Mouse (Mus musculus): ENCODE results near the gene Adamts20.
"Not testable (repeated sequence)": the region's sequence is repeated elsewhere in the genome, so short reads cannot be mapped to it uniquely, and the experiment has no call there.

Gene Adamts20

DNA sequence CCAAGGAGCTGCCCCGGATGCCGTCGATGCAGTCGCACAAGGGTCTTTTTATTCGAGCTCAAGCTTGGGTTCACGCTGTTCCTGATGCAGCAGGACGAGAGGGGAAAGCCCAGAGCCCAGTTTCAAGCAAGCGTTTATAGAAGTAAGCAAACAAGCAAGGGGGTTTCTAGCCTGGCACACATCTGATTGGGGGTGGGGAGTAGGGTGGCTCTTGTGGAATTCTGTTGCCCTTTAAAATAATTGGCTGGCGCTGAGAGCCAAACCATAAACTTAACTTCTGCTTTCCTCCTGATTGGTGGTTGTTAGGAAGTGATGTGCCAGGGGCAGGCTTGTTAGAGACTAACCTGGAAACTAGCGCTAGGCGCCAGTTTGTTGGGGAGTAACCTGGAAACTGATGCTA lies at the start of gene Adamts20:
Gene Adamts20, minus strand, starts transcription at position 101 of the 400 bp plus-strand sequence.
- DNase-seq (ENCODE audit: low read depth, low spot score) = no peak

GRCm38 (mm10) chr15:94503451-94504215 lies 38.4 kb upstream of the Adamts20 start:
- peak; percentile 66 for DNase-seq (ENCODE audit: low read depth, low spot score)

DNA sequence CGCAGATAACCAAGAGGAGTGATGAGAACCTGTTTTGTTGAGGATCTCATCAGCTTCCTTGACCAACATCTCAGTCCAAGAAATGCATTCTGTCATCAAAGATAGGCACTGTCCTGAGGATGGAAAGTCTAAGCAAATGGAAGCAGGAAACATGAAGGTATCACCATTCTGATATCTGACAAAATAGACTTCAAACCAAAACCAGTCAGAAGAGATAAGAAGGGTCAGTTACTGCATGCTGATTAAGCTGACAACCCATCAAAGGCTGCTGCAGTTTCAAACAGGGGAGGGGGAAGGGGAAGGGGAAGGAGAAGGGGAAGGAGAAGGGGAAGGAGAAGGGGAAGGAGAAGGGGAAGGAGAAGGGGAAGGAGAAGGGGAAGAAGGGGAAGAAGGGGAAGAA lies 34.0 kb upstream of the Adamts20 start:
- no peak for DNase-seq (ENCODE audit: low read depth, low spot score)

DNA sequence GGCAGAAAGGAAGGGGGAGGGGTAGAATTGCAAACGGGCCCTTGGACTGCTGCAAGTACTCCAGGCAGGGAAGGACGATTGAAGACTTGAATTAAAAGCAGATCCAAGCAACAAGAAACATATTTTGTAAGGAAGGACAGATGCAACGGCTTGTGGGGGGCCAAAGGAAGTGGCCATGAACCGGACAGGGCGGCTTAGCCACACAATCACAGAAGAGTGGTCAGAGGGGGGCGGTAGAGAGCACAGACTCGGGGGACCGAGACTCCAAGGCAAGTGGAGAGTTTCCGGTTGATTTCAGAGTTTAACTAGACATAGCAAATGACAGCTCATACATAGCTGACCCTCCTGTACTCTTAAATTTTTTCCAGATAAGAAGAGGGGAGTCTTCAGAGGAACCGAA lies 30.7 kb upstream of the Adamts20 start:
- DNase-seq (ENCODE audit: low read depth, low spot score) = no peak

- DNase-seq (ENCODE audit: low read depth, low spot score) = peak; percentile 15
Measured at GRCm38 (mm10) chr15:94494445-94494844, 29.2 kb upstream of the Adamts20 start.

DNA sequence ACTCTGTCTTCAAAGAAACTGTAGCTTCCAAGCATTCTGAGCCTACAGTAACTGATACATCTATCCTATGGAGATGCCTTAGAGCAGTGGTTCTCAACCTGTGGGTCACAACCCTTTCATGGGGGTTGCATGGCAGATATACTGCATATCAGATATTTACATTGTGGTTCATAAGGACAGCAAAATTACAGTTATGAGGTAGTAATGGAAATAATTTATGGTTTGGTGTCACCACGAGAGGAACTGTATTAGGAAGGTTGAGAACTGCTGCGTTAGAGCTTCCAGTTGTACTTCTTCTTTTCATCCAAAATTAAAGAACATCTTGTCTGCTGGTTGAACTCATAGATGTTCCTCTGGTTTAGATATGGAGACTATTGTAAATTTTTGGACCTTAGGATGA lies 24.2 kb upstream of the Adamts20 start:
- no peak for DNase-seq (ENCODE audit: low read depth, low spot score)

- DNase-seq (ENCODE audit: low read depth, low spot score) = not testable (repeated sequence)
Measured at GRCm38 (mm10) chr15:94488028-94488427, 22.8 kb upstream of the Adamts20 start.

DNA sequence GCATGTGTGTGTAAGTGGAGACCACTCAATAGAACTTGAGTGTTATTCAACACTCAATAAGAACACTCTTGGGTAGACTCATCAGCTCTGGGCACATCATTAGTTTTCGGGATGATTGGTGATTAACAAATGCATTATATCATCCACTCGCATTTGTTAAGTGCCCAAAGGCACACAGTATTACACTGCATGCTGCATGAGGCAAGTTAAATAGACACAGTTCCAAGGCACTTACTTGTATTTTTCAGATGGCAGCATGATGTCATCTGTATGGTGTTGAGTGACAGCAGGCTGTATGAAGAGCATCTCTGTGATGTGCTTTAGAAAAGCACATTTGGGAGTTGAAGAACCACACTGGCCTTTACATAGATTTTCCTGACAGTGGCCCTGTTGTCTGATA lies 17.3 kb upstream of the Adamts20 start:
- no peak for DNase-seq (ENCODE audit: low read depth, low spot score)

DNA sequence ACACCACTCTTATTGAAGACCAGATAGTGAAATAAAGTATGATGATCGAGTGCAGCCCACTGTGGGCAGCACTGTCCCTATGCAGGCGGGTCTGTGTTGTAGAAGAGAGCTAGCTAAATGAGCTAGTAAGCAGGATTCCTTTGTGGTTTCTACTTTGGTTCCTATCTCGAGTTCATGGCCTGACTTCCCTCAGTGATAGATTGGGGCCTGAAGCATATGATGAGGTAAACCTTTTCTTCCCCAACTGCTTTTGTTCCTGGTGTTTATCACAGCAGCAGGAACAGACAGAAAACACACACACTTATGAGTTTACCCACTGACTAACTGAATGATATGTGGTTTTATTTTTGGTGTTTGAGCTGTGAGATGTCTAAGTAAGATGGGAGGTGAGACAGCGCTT lies 15.6 kb upstream of the Adamts20 start:
- no peak for DNase-seq (ENCODE audit: low read depth, low spot score)

DNA sequence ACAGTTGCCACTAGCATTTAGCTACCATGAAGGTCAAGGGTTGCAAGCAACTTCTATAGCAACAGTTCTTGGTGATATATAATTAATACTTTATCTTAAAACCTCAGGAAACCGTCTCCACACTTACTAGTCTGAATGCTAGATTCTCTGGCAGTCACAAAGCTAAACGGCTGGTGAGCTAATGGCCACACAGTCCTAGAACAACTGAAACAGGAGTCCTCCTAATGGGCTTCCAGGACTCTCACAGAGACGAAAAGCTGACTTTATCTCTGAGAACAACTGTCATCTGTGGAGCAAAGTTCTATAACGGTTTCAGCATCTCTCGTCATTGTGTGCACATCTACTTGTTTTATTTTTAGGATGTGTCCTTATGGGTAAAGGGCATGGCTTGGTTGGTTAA lies 15.0 kb upstream of the Adamts20 start:
- no peak for DNase-seq (ENCODE audit: low read depth, low spot score)

GRCm38 (mm10) chr15:94479513-94480136 lies 14.4 kb upstream of the Adamts20 start:
- no peak for DNase-seq (ENCODE audit: low read depth, low spot score)

- no peak for DNase-seq (ENCODE audit: low read depth, low spot score)
Measured at GRCm38 (mm10) chr15:94478706-94479105, 13.5 kb upstream of the Adamts20 start.

DNA sequence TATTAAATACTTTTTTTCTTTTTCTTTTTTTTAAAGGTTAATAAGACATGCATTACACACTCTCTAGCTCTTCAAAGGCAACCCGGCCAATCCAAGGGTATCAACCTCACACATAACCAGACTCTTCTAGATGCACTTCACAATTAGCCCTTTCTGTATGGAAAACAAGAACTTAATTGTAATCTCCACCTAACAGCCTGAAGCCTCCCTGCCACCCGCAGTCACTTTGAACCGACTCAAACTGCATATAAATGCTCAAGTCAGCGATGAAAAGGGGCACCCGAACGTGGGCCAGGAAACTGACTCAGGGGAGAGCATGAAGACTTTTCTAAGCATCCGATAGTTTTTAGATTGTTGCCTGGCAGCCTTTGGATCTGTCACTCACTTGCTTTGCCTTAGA lies 12.1 kb upstream of the Adamts20 start:
- DNase-seq (ENCODE audit: low read depth, low spot score) = no peak

DNA sequence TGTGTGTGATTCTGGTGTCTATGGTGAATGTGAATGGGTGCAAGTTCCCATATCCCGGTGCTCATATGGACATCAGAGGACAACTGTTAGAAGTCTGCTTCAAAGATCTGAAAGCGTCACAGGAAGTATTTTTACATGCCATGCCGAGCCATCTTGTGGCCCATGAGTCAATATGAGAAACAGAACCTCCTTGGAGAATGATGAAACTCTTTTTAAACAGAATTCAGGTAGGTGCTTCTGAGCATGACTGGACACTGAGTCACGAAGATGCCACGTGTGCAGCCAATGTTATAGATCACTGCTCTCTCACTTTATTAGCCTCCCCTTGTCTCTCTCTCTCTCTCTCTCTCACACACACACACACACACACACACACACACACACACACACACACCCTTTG lies 10.8 kb upstream of the Adamts20 start:
- no peak for DNase-seq (ENCODE audit: low read depth, low spot score)

GRCm38 (mm10) chr15:94470361-94470760 lies 5.1 kb upstream of the Adamts20 start:
- DNase-seq (ENCODE audit: low read depth, low spot score) = no peak

DNA sequence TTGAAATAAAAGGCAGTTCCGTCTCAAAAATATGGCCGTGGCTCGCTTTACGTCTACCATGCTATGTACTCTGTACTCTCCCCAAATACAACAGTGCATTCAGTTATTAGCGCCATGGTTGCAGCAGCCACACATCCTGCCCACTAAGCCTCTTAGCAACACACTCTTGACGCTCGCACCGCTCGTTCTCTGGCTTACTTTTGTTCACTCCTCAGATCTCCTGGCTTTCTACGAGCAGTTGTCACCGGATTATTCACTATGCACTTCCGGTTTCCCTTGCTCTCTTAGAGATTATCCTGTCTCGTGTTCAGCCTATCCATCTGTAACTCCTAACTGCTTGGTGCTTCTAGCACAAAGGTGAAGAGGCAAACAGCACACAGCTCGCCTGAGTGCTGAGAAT lies 337 bp downstream of the Adamts20 start:
- DNase-seq (ENCODE audit: low read depth, low spot score) = no peak

GRCm38 (mm10) chr15:94463251-94463650 lies 2.0 kb downstream of the Adamts20 start:
- peak; percentile 39 for DNase-seq (ENCODE audit: low read depth, low spot score)

- no peak for DNase-seq (ENCODE audit: low read depth, low spot score)
Measured at GRCm38 (mm10) chr15:94462206-94462605, 3.0 kb downstream of the Adamts20 start.

- no peak for DNase-seq (ENCODE audit: low read depth, low spot score)
Measured at GRCm38 (mm10) chr15:94461166-94461565, 4.1 kb downstream of the Adamts20 start.

GRCm38 (mm10) chr15:94457636-94458390 lies 7.4 kb downstream of the Adamts20 start:
- DNase-seq (ENCODE audit: low read depth, low spot score) = no peak

GRCm38 (mm10) chr15:94452848-94453247 lies 12.4 kb downstream of the Adamts20 start:
- DNase-seq (ENCODE audit: low read depth, low spot score) = no peak

GRCm38 (mm10) chr15:94451600-94451999 lies 13.6 kb downstream of the Adamts20 start:
- DNase-seq (ENCODE audit: low read depth, low spot score) = no peak
